Mouse (Mus musculus) liver, embryonic 13.5 days (tissue): Measurements from ENCODE around the gene Ngb. TPM values are rescaled to one million over a fixed set of nuclear protein-coding genes. Genes with fewer than 3 reads are reported as not detected.

Experiments used
- ATAC-seq: fragments of 200-750 bp; cut with Nextera tagmentation; 2 replicates; pipeline ENCODE4 v1.8.0; 2017; ENCODE audit warnings: low read depth, mild to moderate bottlenecking, moderate number of reproducible peaks, moderate library complexity
- DNase-seq: peaks from one replicate; pipeline ENCODE4 v3.0.0; 2022
- H3K27ac ChIP-seq: fragments of 300-500 bp; sonication (generic); 2 replicates; pipeline ENCODE4 v1.5.1; 2015; ENCODE audit warnings: moderate library complexity, mild to moderate bottlenecking, inconsistent platforms
- H3K27me3 ChIP-seq: fragments of 300-500 bp; sonication (generic); 2 replicates; pipeline ENCODE4 v1.6.1; 2015; ENCODE audit warnings: mild to moderate bottlenecking, inconsistent platforms
- H3K36me3 ChIP-seq: fragments of 300-500 bp; sonication (generic); 2 replicates; pipeline ENCODE4 v1.6.1; 2015; ENCODE audit warnings: mild to moderate bottlenecking, inconsistent platforms
- H3K4me1 ChIP-seq: fragments of 300-500 bp; sonication (generic); replicated peaks from 2 replicates; pipeline ENCODE4 v1.6.1; 2015; ENCODE audit warnings: inconsistent platforms
- H3K4me2 ChIP-seq: fragments of 300-500 bp; sonication (generic); 2 replicates; pipeline ENCODE4 v1.6.1; 2015; ENCODE audit warnings: inconsistent platforms, mild to moderate bottlenecking, moderate library complexity
- H3K4me3 ChIP-seq: fragments of 300-500 bp; sonication (generic); replicated peaks from 2 replicates; pipeline ENCODE4 v1.5.1; 2015; ENCODE audit warnings: mild to moderate bottlenecking, inconsistent platforms
- H3K9ac ChIP-seq: fragments of 300-500 bp; sonication (generic); 2 replicates; pipeline ENCODE4 v1.6.1; 2015; ENCODE audit warnings: mild to moderate bottlenecking, inconsistent platforms
- H3K9me3 ChIP-seq: fragments of 300-500 bp; sonication (generic); replicated peaks from 2 replicates; pipeline ENCODE4 v1.6.1; 2016; ENCODE audit warnings: inconsistent platforms
- WGBS: fragments of 180-500 bp; shearing (Covaris S2); methylation state at CpG from one replicate; pipeline ENCODE4 v1.1.7; 2015; ENCODE audit not compliant: insufficient replicate concordance; 5-methylcytosine and 5-hydroxymethylcytosine counted together
- polyA plus RNA-seq: library from polyadenylated mRNA; unstranded; fragments of >200 nt; fragmentation: Nextera tagmentation; extraction: Ambion mirVana; gene quantifications from 2 replicates; pipeline ENCODE4 v1.2.1, GENCODE M21; 2015

Ngb gene
- 0.13 and 0.16 TPM in 2 replicates for polyA plus RNA-seq

- peaks cover 55% of the 10 kb centered on the region for H3K27me3 ChIP-seq
- 10% methylated on average over 32 of the region's 32 CpGs for WGBS
- DNase-seq (no peak), ATAC-seq (no peak)
- H3K4me2 ChIP-seq = peak within 1 kb of the TSS; percentile 28
- H3K4me3 ChIP-seq = no peak within 1 kb of the TSS
- no peaks in the 10 kb centered on the region for H3K4me1 ChIP-seq
- no peaks in the 10 kb centered on the region for H3K36me3 ChIP-seq
- no peaks in the 10 kb centered on the region for H3K9me3 ChIP-seq
- no peak within 1 kb of the TSS for H3K27ac ChIP-seq
- no peak within 1 kb of the TSS for H3K9ac ChIP-seq
These were observed at the start of gene Ngb for GRCm38 (mm10) chr12:87102165-87102631. Ngb (minus strand) TSS chr12:87102539.

DNA sequence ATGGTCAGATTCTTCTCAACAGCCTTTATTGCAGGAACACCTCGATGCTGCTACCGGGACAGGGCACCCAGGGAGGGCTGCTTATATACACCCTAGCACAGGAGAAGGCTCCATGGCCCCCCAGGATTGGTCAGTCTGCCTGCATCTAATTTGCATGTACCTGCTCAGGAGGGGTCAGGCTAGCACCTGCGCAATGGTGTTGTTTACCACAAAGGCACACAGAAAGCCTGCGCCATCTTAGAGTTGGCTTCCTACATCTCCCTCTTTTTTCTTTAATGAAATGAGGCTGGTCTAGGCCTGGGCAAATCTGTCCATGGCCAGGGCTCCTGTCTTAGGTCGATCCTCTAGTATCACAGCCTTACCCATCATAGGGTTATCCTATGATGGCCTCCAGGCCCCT lies 47.1 kb upstream of the Ngb start:
- DNase-seq = no peak
- H3K9ac ChIP-seq = no peak overlapping the region
- H3K27ac ChIP-seq = no peak overlapping the region
- no peaks in the 10 kb centered on the region for H3K27me3 ChIP-seq
- WGBS = 87% methylated on average over 5 of the region's 5 CpGs
- peaks cover 25% of the 10 kb centered on the region for H3K4me1 ChIP-seq
- no peak overlapping the region for H3K4me3 ChIP-seq
- no peak for ATAC-seq
- peaks cover 4% of the 10 kb centered on the region; the same call in 1 of the 2 replicates for H3K9me3 ChIP-seq
- no peak overlapping the region for H3K4me2 ChIP-seq
- H3K36me3 ChIP-seq = peaks cover 9% of the 10 kb centered on the region

DNA sequence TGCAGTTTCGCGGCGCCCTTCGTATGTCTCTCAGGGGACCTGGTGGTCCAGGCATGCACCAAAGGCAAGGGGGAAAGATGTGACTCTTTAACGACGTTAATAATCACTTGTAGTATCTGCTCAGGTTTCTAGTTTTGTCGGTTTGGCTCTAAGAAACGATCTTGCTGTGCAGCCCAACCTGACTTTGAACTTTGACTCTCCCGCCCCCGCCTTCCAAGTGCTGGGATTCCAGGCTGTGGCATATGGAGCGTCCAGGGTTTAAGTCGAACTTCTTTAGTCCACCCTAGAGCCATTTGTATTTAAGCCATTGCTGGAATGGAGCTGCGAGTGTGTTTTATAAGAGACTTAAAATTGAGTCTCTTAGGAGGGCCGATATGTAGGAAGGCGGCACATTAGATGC lies 45.8 kb upstream of the Ngb start:
- peaks cover 4% of the 10 kb centered on the region; the same call in 1 of the 2 replicates for H3K9me3 ChIP-seq
- peak overlapping the region; percentile 81 for H3K27ac ChIP-seq
- DNase-seq (no peak), ATAC-seq (no peak)
- peak overlapping the region; percentile 82 for H3K9ac ChIP-seq
- no peaks in the 10 kb centered on the region for H3K27me3 ChIP-seq
- WGBS = 15% methylated on average over 15 of the region's 15 CpGs
- H3K36me3 ChIP-seq = peaks cover 9% of the 10 kb centered on the region
- H3K4me3 ChIP-seq = peak overlapping the region; percentile 75
- peak overlapping the region; percentile 77 for H3K4me2 ChIP-seq
- H3K4me1 ChIP-seq = peaks cover 25% of the 10 kb centered on the region

DNA sequence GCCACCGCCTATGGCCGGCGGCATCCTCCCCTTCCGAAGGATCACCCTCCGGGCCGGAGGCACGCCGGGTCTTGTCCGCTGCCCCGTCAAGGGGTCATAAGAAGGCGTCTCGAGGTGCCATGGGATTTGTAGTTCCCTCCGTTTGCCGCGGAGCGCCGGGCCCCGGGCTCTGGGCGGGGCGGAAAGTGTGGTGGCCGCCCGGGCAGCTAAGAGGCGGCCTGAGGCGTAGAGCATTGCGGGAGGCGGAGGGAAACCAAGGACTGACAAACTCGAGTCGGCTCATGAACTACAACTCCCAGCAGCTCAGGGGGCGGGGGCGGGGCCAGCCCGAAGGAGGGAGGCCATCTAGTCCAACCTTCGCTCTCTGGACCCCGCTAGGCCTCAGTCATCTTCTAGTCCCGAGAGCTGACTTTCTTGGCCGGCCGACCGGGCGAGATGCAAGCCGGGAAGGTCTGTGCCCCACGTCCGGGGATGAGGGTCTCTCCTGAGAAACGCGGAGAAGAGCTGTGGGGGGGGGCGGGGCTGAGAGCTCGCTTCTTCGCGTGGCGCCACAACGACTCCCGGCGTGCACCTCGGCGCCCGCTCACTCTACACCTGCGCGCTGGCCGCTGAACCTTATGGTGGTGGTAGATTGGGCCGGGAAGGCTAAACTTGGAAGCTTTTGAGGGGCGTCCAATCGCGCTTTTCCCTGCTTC lies 45.2 kb upstream of the Ngb start, which contains the start of gene Pomt2:
TSS of gene Pomt2 (minus strand) at position 574 of the 695 bp plus-strand sequence.
- peaks cover 25% of the 10 kb centered on the region for H3K4me1 ChIP-seq

DNA sequence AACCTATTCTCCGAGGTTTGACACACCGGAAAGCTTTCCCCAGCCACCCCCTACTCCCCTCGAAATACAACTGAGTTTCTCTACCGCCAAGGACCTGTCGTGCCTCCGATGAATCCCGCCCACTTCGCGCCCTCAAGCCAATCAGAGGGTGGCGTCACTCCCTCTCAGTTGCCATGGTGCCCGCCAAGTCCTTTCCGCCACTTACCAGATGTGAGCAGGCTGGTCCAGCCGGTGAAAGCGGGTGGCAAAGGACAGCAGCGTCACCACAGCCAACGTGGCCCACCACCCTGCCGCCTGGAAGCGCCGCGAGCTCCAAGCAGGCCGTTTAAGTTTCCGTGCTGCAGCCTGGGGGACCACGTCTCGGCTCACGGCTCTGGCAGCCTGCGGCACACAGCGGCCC lies 44.6 kb upstream of the Ngb start, which contains the start of gene Gstz1:
TSS of gene Gstz1 (plus strand) at position 200 of the 400 bp plus-strand sequence.
- Histone ChIP-seq H3K4me3 (peak within 1 kb of the TSS; percentile 75), H3K9me3 (no peaks in the 10 kb centered on the region), H3K27ac (peak within 1 kb of the TSS; percentile 81), H3K9ac (peak within 1 kb of the TSS; percentile 82), H3K27me3 (no peaks in the 10 kb centered on the region), H3K36me3 (peaks cover 9% of the 10 kb centered on the region), H3K4me2 (peak within 1 kb of the TSS; percentile 77), H3K4me1 (peaks cover 25% of the 10 kb centered on the region)
- ATAC-seq (peak; percentile 80), DNase-seq (peak; percentile 86)
- under 1% methylated on average over 27 of the region's 27 CpGs for WGBS

More for the DNA sequence above, 45.2 kb upstream of the Ngb start, which contains the start of gene Pomt2:
- Histone ChIP-seq H3K27me3 (no peaks in the 10 kb centered on the region), H3K9me3 (no peaks in the 10 kb centered on the region; the same call in 1 of the 2 replicates), H3K27ac (peak within 1 kb of the TSS; percentile 81), H3K36me3 (peaks cover 9% of the 10 kb centered on the region), H3K9ac (peak within 1 kb of the TSS; percentile 82), H3K4me3 (peak within 1 kb of the TSS; percentile 75), H3K4me2 (peak within 1 kb of the TSS; percentile 77)
- peak; percentile 96 for ATAC-seq
- peak; percentile 90 for DNase-seq
- under 1% methylated on average over 60 of the region's 61 CpGs for WGBS

DNA sequence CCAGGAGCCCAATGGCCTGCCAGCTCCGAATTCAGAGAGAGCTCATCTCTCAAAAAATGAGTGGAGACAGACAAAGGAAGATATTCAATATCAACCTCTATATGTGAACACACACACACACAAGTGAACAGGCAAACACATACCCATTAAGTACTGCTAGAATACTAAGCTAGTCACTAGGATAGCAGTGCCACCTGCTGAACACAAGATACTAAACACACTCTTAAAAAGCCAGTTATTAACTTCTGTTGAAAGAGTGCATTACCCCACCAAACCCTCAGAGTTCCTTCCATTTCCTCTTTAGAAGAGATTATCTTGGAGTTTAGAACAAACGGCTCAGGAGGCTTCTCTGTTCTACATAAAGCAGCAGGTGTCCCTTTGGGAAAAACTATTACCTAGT lies 39.8 kb upstream of the Ngb start:
- DNase-seq (no peak), ATAC-seq (no peak)
- no peak overlapping the region for H3K27ac ChIP-seq
- no peaks in the 10 kb centered on the region for H3K9me3 ChIP-seq
- no peaks in the 10 kb centered on the region for H3K27me3 ChIP-seq
- no peak overlapping the region for H3K4me2 ChIP-seq
- WGBS = 53% methylated on average over 2 of the region's 2 CpGs
- H3K9ac ChIP-seq = no peak overlapping the region
- H3K4me3 ChIP-seq = no peak overlapping the region
- H3K4me1 ChIP-seq = peaks cover 14% of the 10 kb centered on the region
- peaks cover 7% of the 10 kb centered on the region; the same call in 1 of the 2 replicates for H3K36me3 ChIP-seq

DNA sequence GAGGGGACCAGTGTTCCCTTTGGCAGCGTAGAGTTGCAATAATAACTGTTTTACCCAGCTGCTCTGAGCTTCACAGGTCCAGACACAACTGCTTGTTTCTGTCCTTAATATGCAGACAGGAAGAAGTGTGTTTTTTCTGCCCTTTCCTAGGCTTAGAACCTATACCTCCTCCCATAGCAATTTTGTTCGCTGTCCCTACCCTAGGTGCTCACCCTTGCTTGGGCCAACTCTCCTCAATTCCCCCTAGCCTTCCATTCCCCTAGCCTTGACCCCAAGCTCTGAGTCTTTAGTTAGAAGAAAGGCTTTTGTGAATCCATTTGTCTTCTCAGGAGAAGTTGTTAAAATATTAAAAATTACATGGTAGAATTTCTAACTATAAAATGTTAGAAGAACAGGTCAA lies 36.4 kb upstream of the Ngb start:
- Histone ChIP-seq H3K4me1 (no peaks in the 10 kb centered on the region), H3K27me3 (no peaks in the 10 kb centered on the region), H3K4me2 (no peak overlapping the region), H3K27ac (no peak overlapping the region), H3K36me3 (peaks cover 7% of the 10 kb centered on the region; the same call in 1 of the 2 replicates), H3K9me3 (no peaks in the 10 kb centered on the region), H3K4me3 (no peak overlapping the region), H3K9ac (no peak overlapping the region)
- WGBS = 69% methylated on average over 2 of the region's 2 CpGs
- ATAC-seq (no peak), DNase-seq (no peak)

- no peaks in the 10 kb centered on the region for H3K27me3 ChIP-seq
- no peak overlapping the region for H3K4me3 ChIP-seq
- DNase-seq = no peak
- H3K4me1 ChIP-seq = no peaks in the 10 kb centered on the region
- WGBS = 78% methylated on average over 2 of the region's 2 CpGs
- H3K4me2 ChIP-seq = no peak overlapping the region
- no peaks in the 10 kb centered on the region for H3K9me3 ChIP-seq
- H3K36me3 ChIP-seq = peaks cover 7% of the 10 kb centered on the region; the same call in 1 of the 2 replicates
- no peak overlapping the region for H3K9ac ChIP-seq
- ATAC-seq = no peak
- no peak overlapping the region for H3K27ac ChIP-seq
These were observed 36.0 kb upstream of the Ngb start for GRCm38 (mm10) chr12:87138342-87138701.

DNA sequence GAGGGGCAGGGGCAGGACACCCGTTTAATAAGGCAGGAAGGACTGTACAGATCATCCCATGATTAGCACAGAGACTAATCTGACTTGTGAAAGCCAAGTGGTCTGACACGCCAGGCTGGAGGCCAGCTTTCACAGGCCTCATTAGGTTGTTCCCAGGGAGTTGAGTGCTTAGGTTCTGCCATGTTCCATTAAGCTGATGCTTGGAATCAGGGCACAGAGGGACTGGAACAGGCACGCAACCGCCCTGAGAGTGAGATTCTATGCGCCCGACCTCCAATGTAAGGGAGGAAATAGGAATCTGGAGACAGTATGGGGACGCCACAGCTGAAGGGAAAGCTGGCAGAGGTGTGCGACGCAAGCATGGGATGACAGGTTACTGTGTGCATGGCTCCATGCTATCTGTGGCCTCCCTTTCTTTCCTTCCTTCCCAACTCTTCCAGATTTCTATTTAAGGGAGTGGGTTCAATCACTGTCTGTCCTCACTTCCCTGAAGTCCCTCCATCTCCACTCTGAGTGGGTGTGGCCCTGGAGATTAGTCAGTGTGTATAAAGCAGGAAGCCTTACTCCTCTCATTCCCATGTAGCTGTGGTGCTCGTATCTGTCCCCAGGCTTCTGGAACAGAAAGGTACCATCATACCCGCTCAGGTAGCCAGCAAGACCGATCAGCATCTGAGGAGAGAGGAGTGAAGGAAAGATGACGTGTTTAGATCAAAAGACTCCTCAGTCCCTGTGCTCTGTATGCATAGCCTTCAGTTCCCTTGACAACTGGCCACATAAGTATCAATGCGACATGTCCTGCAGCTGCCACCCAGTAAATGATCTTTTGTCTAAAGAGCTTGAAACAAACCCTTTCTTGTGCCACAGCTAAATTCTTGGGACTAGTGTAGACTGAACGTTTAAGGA lies 35.4 kb upstream of the Ngb start:
- Histone ChIP-seq H3K9me3 (no peaks in the 10 kb centered on the region), H3K27ac (no peak overlapping the region), H3K36me3 (peaks cover 7% of the 10 kb centered on the region; the same call in 1 of the 2 replicates), H3K4me3 (no peak overlapping the region), H3K4me1 (peaks cover 3% of the 10 kb centered on the region), H3K27me3 (no peaks in the 10 kb centered on the region), H3K4me2 (no peak overlapping the region), H3K9ac (no peak overlapping the region)
- DNase-seq = no peak
- ATAC-seq = no peak
- 81% methylated on average over 15 of the region's 15 CpGs for WGBS

GRCm38 (mm10) chr12:87132784-87133183 lies 30.4 kb upstream of the Ngb start:
- ATAC-seq (peak; percentile 63; the same call in 1 of the 2 replicates), DNase-seq (no peak)
- Histone ChIP-seq H3K27ac (no peak overlapping the region), H3K4me2 (no peak overlapping the region), H3K27me3 (no peaks in the 10 kb centered on the region), H3K36me3 (peaks cover 13% of the 10 kb centered on the region; the same call in 1 of the 2 replicates), H3K4me3 (no peak overlapping the region), H3K4me1 (peaks cover 12% of the 10 kb centered on the region), H3K9me3 (no peaks in the 10 kb centered on the region), H3K9ac (no peak overlapping the region)
- 52% methylated on average over 9 of the region's 9 CpGs for WGBS

GRCm38 (mm10) chr12:87132210-87132609 lies 29.9 kb upstream of the Ngb start:
- Histone ChIP-seq H3K9me3 (no peaks in the 10 kb centered on the region), H3K27ac (no peak overlapping the region), H3K4me1 (peaks cover 12% of the 10 kb centered on the region), H3K9ac (no peak overlapping the region), H3K4me2 (no peak overlapping the region), H3K4me3 (no peak overlapping the region), H3K36me3 (peaks cover 7% of the 10 kb centered on the region; the same call in 1 of the 2 replicates), H3K27me3 (no peaks in the 10 kb centered on the region)
- no peak for DNase-seq
- ATAC-seq = no peak
- 50% methylated on average over 6 of the region's 6 CpGs for WGBS
